Mouse (Mus musculus) brown adipose tissue, adult 24 weeks (tissue): ENCODE measurements at regions not wholly inside any gene's neighbourhood (a gene's known extent, or its start where the extent isn't known, plus 50 kb on each side); places are given as distances from the start of the nearest gene placed in this dataset.

Source experiments
- H3K27ac ChIP-seq: fragments of 200-500 bp; replicated peaks from 2 replicates; pipeline ENCODE4 v1.5.1; 2012; ENCODE audit warnings: low read depth, mild to moderate bottlenecking, low read length
- H3K4me1 ChIP-seq: fragments of 200-500 bp; 2 replicates; pipeline ENCODE4 v1.6.1; 2012; ENCODE audit warnings: low read length, mixed read lengths; ENCODE audit not compliant: control insufficient read depth, insufficient read depth, insufficient read length
- H3K4me3 ChIP-seq: fragments of 200-500 bp; 2 replicates; pipeline ENCODE4 v1.5.1; 2012; ENCODE audit warnings: low read depth, mild to moderate bottlenecking, low read length, moderate library complexity; ENCODE audit not compliant: insufficient read depth

GRCm38 (mm10) chr8:91855881-91856280, 54.0 kb upstream of the Irx3 start:
- Histone ChIP-seq H3K4me3 (no peak overlapping the region), H3K27ac (no peak overlapping the region), H3K4me1 (no peaks in the 10 kb centered on the region)

- Histone ChIP-seq H3K4me3 (no peak overlapping the region), H3K4me1 (no peaks in the 10 kb centered on the region), H3K27ac (no peak overlapping the region)
These were observed 52.5 kb upstream of the Irx3 start for GRCm38 (mm10) chr8:91854369-91854768.

- Histone ChIP-seq H3K27ac (no peak overlapping the region), H3K4me3 (no peak overlapping the region), H3K4me1 (no peaks in the 10 kb centered on the region)
These were observed 51.9 kb upstream of the Irx3 start for GRCm38 (mm10) chr8:91853803-91854202.

- Histone ChIP-seq H3K27ac (no peak overlapping the region), H3K4me1 (no peaks in the 10 kb centered on the region), H3K4me3 (no peak overlapping the region)
These were observed 51.5 kb upstream of the Irx3 start for GRCm38 (mm10) chr8:91853336-91853735.
